Mouse (Mus musculus) liver, embryonic 15.5 days (tissue): Measurements from ENCODE around the gene Sbf1. TPM values are rescaled to one million over a fixed set of nuclear protein-coding genes. Genes with fewer than 3 reads are reported as not detected.

Experiments
- ATAC-seq: fragments of 200-750 bp; cut with Nextera tagmentation; 2 replicates; pipeline ENCODE4 v1.8.0; 2017; ENCODE audit warnings: moderate number of reproducible peaks, mild to moderate bottlenecking, moderate library complexity; ENCODE audit not compliant: insufficient read depth
- H3K27ac ChIP-seq: fragments of 300-500 bp; sonication (generic); replicated peaks from 2 replicates; pipeline ENCODE4 v1.5.1; 2015; ENCODE audit warnings: mild to moderate bottlenecking, inconsistent platforms
- H3K27me3 ChIP-seq: fragments of 300-500 bp; sonication (generic); 2 replicates; pipeline ENCODE4 v1.6.1; 2015; ENCODE audit warnings: mild to moderate bottlenecking, inconsistent platforms
- H3K36me3 ChIP-seq: fragments of 300-500 bp; sonication (generic); replicated peaks from 2 replicates; pipeline ENCODE4 v1.6.1; 2015; ENCODE audit warnings: moderate library complexity, mild to moderate bottlenecking, inconsistent platforms
- H3K4me1 ChIP-seq: fragments of 300-500 bp; sonication (generic); replicated peaks from 2 replicates; pipeline ENCODE4 v1.6.1; 2015; ENCODE audit warnings: inconsistent platforms
- H3K4me2 ChIP-seq: fragments of 300-500 bp; sonication (generic); 2 replicates; pipeline ENCODE4 v1.6.1; 2015; ENCODE audit warnings: moderate library complexity, mild to moderate bottlenecking, inconsistent platforms
- H3K4me3 ChIP-seq: fragments of 300-500 bp; sonication (generic); replicated peaks from 2 replicates; pipeline ENCODE4 v1.5.1; 2015; ENCODE audit warnings: mild to moderate bottlenecking, inconsistent platforms
- H3K9ac ChIP-seq: fragments of 300-500 bp; sonication (generic); 2 replicates; pipeline ENCODE4 v1.6.1; 2015; ENCODE audit warnings: moderate library complexity, mild to moderate bottlenecking, inconsistent platforms
- H3K9me3 ChIP-seq: fragments of 300-500 bp; sonication (generic); replicated peaks from 2 replicates; pipeline ENCODE4 v1.6.1; 2016; ENCODE audit warnings: inconsistent platforms
- WGBS: fragments of 180-500 bp; shearing (Covaris S2); methylation state at CpG from one replicate; pipeline ENCODE4 v1.1.7; 2015; ENCODE audit warnings: mixed read lengths; ENCODE audit not compliant: insufficient replicate concordance; 5-methylcytosine and 5-hydroxymethylcytosine counted together
- polyA plus RNA-seq: library from polyadenylated mRNA; unstranded; fragments of >200 nt; fragmentation: Nextera tagmentation; extraction: Ambion mirVana; gene quantifications from 2 replicates; pipeline ENCODE4 v1.2.1, GENCODE M21; 2015

Gene Sbf1
- polyA plus RNA-seq = 21.4 and 28.6 TPM in 2 replicates

GRCm38 (mm10) chr15:89315190-89315731 lies at the start of gene Sbf1:
Gene Sbf1 (minus strand): TSS chr15:89315311.
- under 1% methylated on average over 37 of the region's 37 CpGs for WGBS
- H3K4me1 ChIP-seq = peaks cover 55% of the 10 kb centered on the region
- peak within 1 kb of the TSS; percentile 88 for H3K4me3 ChIP-seq
- peak within 1 kb of the TSS; percentile 76 for H3K27ac ChIP-seq
- peak; percentile 100 for ATAC-seq
- no peaks in the 10 kb centered on the region for H3K36me3 ChIP-seq
- H3K27me3 ChIP-seq = peaks cover 4% of the 10 kb centered on the region; the same call in 1 of the 2 replicates
- H3K9me3 ChIP-seq = no peaks in the 10 kb centered on the region
- H3K4me2 ChIP-seq = peak within 1 kb of the TSS; percentile 95
- peak within 1 kb of the TSS; percentile 93 for H3K9ac ChIP-seq

- H3K9me3 ChIP-seq = no peaks in the 10 kb centered on the region
- H3K4me2 ChIP-seq = no peak overlapping the region
- ATAC-seq = no peak
- 91% methylated on average over 7 of the region's 7 CpGs for WGBS
- no peaks in the 10 kb centered on the region for H3K27me3 ChIP-seq
- no peak overlapping the region for H3K4me3 ChIP-seq
- H3K4me1 ChIP-seq = peaks cover 12% of the 10 kb centered on the region
- H3K27ac ChIP-seq = no peak overlapping the region
- H3K9ac ChIP-seq = no peak overlapping the region
- H3K36me3 ChIP-seq = peaks cover 98% of the 10 kb centered on the region
Measured at GRCm38 (mm10) chr15:89363051-89363450, 47.9 kb upstream of the Sbf1 start.

- Histone ChIP-seq H3K27ac (no peak overlapping the region), H3K4me3 (no peak overlapping the region), H3K27me3 (no peaks in the 10 kb centered on the region), H3K4me1 (peaks cover 40% of the 10 kb centered on the region), H3K36me3 (peaks cover 70% of the 10 kb centered on the region), H3K9ac (peak overlapping the region; percentile 29; the same call in 1 of the 2 replicates), H3K4me2 (peak overlapping the region; percentile 83), H3K9me3 (no peaks in the 10 kb centered on the region)
- 35% methylated on average over 3 of the region's 3 CpGs for WGBS
- ATAC-seq = no peak
Measured at GRCm38 (mm10) chr15:89358784-89359183, 43.7 kb upstream of the Sbf1 start.

GRCm38 (mm10) chr15:89356372-89356771 lies 41.3 kb upstream of the Sbf1 start:
- Histone ChIP-seq H3K9me3 (no peaks in the 10 kb centered on the region), H3K27ac (peak overlapping the region; percentile 87), H3K4me1 (peaks cover 43% of the 10 kb centered on the region), H3K4me3 (peak overlapping the region; percentile 92), H3K9ac (peak overlapping the region; percentile 91), H3K27me3 (no peaks in the 10 kb centered on the region), H3K4me2 (peak overlapping the region; percentile 83), H3K36me3 (peaks cover 70% of the 10 kb centered on the region)
- under 1% methylated on average over 15 of the region's 15 CpGs for WGBS
- ATAC-seq = peak; percentile 57

DNA sequence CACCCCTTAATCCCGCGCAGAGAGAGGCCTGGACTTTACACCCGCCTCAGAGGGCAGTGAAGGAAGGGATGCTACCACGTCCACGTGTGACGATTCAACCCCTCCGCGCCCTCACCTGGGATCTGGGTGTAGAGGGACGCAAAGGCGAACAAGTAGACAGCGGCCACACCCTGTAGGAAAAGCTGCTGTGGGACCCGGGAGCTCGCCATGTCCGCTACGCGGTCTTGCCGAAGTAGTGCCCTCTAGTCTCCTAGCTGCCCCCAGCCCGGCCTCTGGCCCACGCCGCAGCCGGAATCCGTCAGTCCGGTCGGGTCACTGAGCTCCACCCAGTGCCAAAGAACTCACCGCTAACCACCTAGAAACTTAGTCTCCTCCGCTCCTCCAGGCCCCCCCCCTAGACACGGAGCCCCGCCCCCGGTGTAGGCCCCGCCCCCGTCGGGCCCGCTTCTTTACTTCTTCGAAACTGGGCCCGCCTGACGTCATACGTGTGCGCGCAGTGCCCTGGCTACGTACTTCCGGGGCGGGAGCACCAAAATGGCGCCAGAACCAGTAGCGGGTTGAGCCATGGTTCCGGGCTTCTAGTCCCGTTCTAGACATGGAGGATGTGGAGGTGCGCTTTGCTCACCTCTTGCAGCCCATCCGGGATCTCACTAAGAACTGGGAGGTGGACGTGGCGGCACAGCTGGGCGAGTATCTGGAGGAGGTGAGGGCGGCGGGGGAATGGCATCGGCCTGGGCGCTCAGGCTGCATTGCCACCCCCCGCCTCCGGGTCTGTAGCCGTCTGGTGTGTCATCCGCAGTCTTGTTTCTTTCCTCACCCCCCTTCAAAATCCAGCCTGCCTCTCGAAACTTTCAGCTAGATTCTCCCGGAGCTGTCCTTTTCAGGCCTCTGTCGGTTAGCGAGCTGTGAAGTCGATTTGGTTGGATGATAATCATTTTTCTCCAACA lies 40.4 kb upstream of the Sbf1 start, which contains the start of the genes Lmf2 and Ncaph2:
TSS of gene Lmf2 (minus strand) at position 419 of the 947 bp plus-strand sequence.
TSS of gene Ncaph2 (plus strand) at position 479 of the 947 bp plus-strand sequence.
- peak within 1 kb of the TSS; percentile 92 for H3K4me3 ChIP-seq
- under 1% methylated on average over 64 of the region's 64 CpGs for WGBS
- peak within 1 kb of the TSS; percentile 87 for H3K27ac ChIP-seq
- H3K27me3 ChIP-seq = no peaks in the 10 kb centered on the region
- no peaks in the 10 kb centered on the region for H3K9me3 ChIP-seq
- ATAC-seq = peak; percentile 90
- peak within 1 kb of the TSS; percentile 83 for H3K4me2 ChIP-seq
- H3K9ac ChIP-seq = peak within 1 kb of the TSS; percentile 91
- peaks cover 43% of the 10 kb centered on the region for H3K4me1 ChIP-seq
- H3K36me3 ChIP-seq = peaks cover 70% of the 10 kb centered on the region

DNA sequence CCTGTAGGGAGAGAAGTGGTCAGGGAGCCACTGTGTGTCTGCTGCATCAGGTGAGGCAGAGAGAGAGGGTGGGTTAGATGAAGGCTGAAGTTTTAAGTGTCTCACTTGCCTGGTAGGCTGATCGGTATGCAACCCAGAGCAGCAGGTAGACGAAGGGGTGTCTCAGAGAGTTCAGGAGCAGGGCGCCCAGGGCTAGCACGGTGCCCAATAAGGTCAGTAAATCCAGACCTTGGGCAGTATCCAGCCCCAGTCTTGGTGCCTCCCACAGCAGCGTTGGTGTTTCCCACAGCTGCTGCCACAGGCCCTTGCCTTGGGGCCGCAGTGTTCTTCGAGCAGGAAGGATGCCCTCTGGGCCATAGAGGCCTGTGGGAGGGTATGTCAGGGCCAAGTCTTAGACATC lies 39.3 kb upstream of the Sbf1 start:
- H3K9ac ChIP-seq = peak overlapping the region; percentile 91
- H3K27ac ChIP-seq = peak overlapping the region; percentile 87
- H3K4me2 ChIP-seq = peak overlapping the region; percentile 83
- 69% methylated on average over 7 of the region's 7 CpGs for WGBS
- peaks cover 71% of the 10 kb centered on the region for H3K36me3 ChIP-seq
- no peaks in the 10 kb centered on the region for H3K9me3 ChIP-seq
- no peak for ATAC-seq
- H3K4me1 ChIP-seq = peaks cover 43% of the 10 kb centered on the region
- peak overlapping the region; percentile 92 for H3K4me3 ChIP-seq
- no peaks in the 10 kb centered on the region for H3K27me3 ChIP-seq

- H3K4me3 ChIP-seq = peak overlapping the region; percentile 92
- WGBS = 92% methylated on average over 16 of the region's 16 CpGs
- H3K9ac ChIP-seq = peak overlapping the region; percentile 91; the same call in 1 of the 2 replicates
- H3K9me3 ChIP-seq = no peaks in the 10 kb centered on the region
- 0 out of 2 replicates have a peak overlapping the region, but pooled peaks have one; percentile 21 for H3K27ac ChIP-seq
- ATAC-seq = no peak
- peak overlapping the region; percentile 83 for H3K4me2 ChIP-seq
- peaks cover 65% of the 10 kb centered on the region for H3K36me3 ChIP-seq
- no peaks in the 10 kb centered on the region for H3K27me3 ChIP-seq
- H3K4me1 ChIP-seq = peaks cover 39% of the 10 kb centered on the region
Measured at GRCm38 (mm10) chr15:89353837-89354236, 38.7 kb upstream of the Sbf1 start.

- no peak for ATAC-seq
- no peak overlapping the region for H3K9ac ChIP-seq
- no peaks in the 10 kb centered on the region for H3K9me3 ChIP-seq
- no peak overlapping the region for H3K4me3 ChIP-seq
- 92% methylated on average over 12 of the region's 12 CpGs for WGBS
- H3K27me3 ChIP-seq = no peaks in the 10 kb centered on the region
- H3K4me2 ChIP-seq = no peak overlapping the region
- H3K4me1 ChIP-seq = peaks cover 29% of the 10 kb centered on the region
- H3K27ac ChIP-seq = no peak overlapping the region
- peaks cover 55% of the 10 kb centered on the region for H3K36me3 ChIP-seq
Measured at GRCm38 (mm10) chr15:89352795-89353194, 37.7 kb upstream of the Sbf1 start.

- no peak overlapping the region for H3K9ac ChIP-seq
- H3K4me2 ChIP-seq = no peak overlapping the region
- H3K4me1 ChIP-seq = peaks cover 22% of the 10 kb centered on the region
- H3K36me3 ChIP-seq = peaks cover 48% of the 10 kb centered on the region
- H3K9me3 ChIP-seq = no peaks in the 10 kb centered on the region
- no peak overlapping the region for H3K4me3 ChIP-seq
- H3K27ac ChIP-seq = no peak overlapping the region
- WGBS = 92% methylated on average over 14 of the region's 14 CpGs
- no peak for ATAC-seq
- no peaks in the 10 kb centered on the region for H3K27me3 ChIP-seq
Measured at GRCm38 (mm10) chr15:89352054-89352453, 36.9 kb upstream of the Sbf1 start.

DNA sequence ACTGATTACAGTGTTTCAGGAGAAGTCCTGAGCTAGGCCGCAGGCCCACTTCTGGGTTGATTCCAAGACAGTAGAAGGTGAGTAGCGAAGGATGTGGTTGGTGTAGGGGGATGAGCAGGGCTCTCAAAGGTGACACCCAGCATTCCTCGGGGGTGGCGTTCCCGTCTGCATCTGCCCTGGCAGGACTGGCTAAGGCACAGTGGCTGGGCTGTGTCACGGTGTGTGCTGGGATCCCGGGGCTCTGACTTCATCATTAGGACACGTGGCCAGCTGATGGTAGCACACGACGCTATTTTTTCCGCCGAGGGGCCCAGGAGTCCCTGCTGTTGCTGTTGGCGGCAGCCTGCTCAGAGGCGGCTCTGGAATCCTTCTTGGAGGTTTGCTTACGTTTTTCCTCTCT lies 36.2 kb upstream of the Sbf1 start:
- Histone ChIP-seq H3K27me3 (no peaks in the 10 kb centered on the region), H3K4me3 (no peak overlapping the region), H3K9me3 (no peaks in the 10 kb centered on the region), H3K36me3 (peaks cover 46% of the 10 kb centered on the region), H3K9ac (no peak overlapping the region), H3K4me1 (peaks cover 17% of the 10 kb centered on the region), H3K4me2 (no peak overlapping the region), H3K27ac (no peak overlapping the region)
- 88% methylated on average over 15 of the region's 15 CpGs for WGBS
- ATAC-seq = no peak

DNA sequence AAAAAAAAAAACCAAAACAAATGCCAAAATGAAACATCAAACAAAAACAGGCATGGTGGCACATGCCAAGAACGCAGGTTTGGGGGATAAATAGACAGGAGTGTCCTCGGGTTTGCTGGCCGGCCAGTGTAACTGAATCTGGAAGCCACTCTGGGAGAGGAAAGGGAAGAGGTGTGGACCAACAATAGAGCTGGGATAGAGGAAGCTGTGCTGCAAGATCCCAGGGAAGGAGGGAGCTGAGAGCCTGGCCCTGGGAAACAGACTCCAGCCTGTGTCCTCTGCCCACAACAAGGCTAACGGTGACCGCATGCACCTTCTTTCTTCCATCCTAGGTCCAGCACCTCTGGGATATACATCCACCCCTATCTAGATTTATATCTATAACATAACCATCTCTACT lies 35.3 kb upstream of the Sbf1 start:
- no peak overlapping the region for H3K4me2 ChIP-seq
- H3K36me3 ChIP-seq = peaks cover 46% of the 10 kb centered on the region
- no peak overlapping the region for H3K27ac ChIP-seq
- WGBS = 72% methylated on average over 5 of the region's 5 CpGs
- no peaks in the 10 kb centered on the region for H3K9me3 ChIP-seq
- H3K27me3 ChIP-seq = no peaks in the 10 kb centered on the region
- no peak overlapping the region for H3K9ac ChIP-seq
- no peak overlapping the region for H3K4me3 ChIP-seq
- ATAC-seq = no peak
- H3K4me1 ChIP-seq = peaks cover 17% of the 10 kb centered on the region
